Mouse (Mus musculus): ENCODE data around the gene Gm13420. TPM values are rescaled to one million over a fixed set of nuclear protein-coding genes. Genes with fewer than 3 reads are reported as not detected.

Gene Gm13420
- polyA plus RNA-seq, 1 experiment from 2014 or later, result 5.8 TPM

- no peak overlapping the region for H3K27ac ChIP-seq (replicated peaks)
- H3K9me3 ChIP-seq (ENCODE audit: control insufficient read depth, low read length), result no peaks in the 10 kb centered on the region
- no peaks in the 10 kb centered on the region for H3K27me3 ChIP-seq (ENCODE audit: control insufficient read depth, insufficient read depth, low read length)
- WGBS, result 93% methylated on average over 4 of the region's 4 CpGs
- no peaks in the 10 kb centered on the region for H3K4me1 ChIP-seq (replicated peaks; ENCODE audit: control insufficient read depth, insufficient read depth)
- peaks cover 10% of the 10 kb centered on the region; the same call in 1 of the 2 replicates for H3K36me3 ChIP-seq (ENCODE audit: control insufficient read depth, insufficient read depth, low read length)
- no peak overlapping the region for H3K9ac ChIP-seq (ENCODE audit: low read length)
- no peak overlapping the region for H3K4me3 ChIP-seq (ENCODE audit: low read depth, low read length)
- H3K4me2 ChIP-seq (replicated peaks; ENCODE audit: low read depth), result no peak overlapping the region
- ATAC-seq (ENCODE audit: low FRiP score, low TSS enrichment), result no peak
- DNase-seq (ENCODE audit: low spot score), result peak; percentile 41
- TF ChIP-seq CTCF (IDR thresholded peaks at IDR 0.05; ENCODE audit: low read depth), result peak; percentile 66
- no peak for TF ChIP-seq EP300 (optimal IDR thresholded peaks at IDR 0.05)
Observed at GRCm38 (mm10) chr2:29707731-29708130, 43.8 kb downstream of the Gm13420 start.

DNA sequence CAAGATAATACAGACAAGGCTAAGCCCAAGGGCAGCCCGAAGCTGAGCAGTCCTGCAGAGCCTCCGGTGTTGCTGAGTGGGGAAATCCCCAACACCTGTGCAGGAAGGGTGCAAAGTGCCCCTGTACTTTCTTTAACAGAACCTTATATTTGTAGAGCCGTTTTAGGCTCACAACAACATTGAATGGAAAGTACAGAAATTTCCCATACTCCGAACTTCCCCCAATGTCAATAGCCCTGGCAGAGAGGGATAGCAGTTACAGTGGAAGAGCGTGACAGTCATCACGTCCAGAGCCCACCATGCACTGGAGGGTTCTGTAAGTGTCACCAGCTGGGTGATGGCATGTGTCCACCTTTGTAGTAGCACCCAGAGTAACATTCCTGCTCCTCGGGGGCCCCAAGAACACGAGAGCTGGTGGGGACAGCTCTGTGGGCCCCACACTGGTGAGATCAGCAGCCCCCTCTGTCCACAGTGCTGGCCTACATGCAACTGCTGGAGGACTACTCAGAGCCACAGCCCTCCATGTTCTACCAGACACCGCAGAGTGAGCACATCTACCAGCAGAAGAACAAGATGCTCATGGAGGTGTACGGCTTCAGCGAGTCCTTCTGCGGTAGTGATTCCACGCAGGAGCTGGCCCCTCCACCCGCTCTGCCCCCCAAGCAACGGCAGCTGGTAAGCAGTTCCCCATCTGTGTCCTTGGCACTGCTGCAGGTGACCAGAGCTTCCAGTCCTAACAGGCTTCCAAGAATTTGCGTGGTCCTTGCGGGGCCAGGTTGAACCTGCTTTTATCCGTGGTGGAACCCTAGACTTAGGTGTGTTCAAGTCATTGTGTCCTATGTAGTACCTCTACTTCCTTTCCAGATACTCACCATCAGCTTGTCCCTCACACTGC lies 44.5 kb downstream of the Gm13420 start:
- Histone ChIP-seq H3K4me2 (replicated peaks; ENCODE audit: low read depth) (no peak overlapping the region), H3K27me3 (ENCODE audit: control insufficient read depth, insufficient read depth, low read length) (no peaks in the 10 kb centered on the region), H3K27ac (replicated peaks) (no peak overlapping the region), H3K9me3 (ENCODE audit: control insufficient read depth, low read length) (no peaks in the 10 kb centered on the region), H3K36me3 (ENCODE audit: control insufficient read depth, insufficient read depth, low read length) (peaks cover 10% of the 10 kb centered on the region; the same call in 1 of the 2 replicates), H3K9ac (ENCODE audit: low read length) (no peak overlapping the region), H3K4me1 (replicated peaks; ENCODE audit: control insufficient read depth, insufficient read depth) (no peaks in the 10 kb centered on the region), H3K4me3 (ENCODE audit: low read depth, low read length) (no peak overlapping the region)
- ATAC-seq (ENCODE audit: low FRiP score, low TSS enrichment) (no peak), DNase-seq (ENCODE audit: low spot score) (no peak)
- no peak for TF ChIP-seq CTCF (IDR thresholded peaks at IDR 0.05; ENCODE audit: low read depth)
- TF ChIP-seq EP300 (optimal IDR thresholded peaks at IDR 0.05), result no peak
- WGBS, result 90% methylated on average over 18 of the region's 18 CpGs

DNA sequence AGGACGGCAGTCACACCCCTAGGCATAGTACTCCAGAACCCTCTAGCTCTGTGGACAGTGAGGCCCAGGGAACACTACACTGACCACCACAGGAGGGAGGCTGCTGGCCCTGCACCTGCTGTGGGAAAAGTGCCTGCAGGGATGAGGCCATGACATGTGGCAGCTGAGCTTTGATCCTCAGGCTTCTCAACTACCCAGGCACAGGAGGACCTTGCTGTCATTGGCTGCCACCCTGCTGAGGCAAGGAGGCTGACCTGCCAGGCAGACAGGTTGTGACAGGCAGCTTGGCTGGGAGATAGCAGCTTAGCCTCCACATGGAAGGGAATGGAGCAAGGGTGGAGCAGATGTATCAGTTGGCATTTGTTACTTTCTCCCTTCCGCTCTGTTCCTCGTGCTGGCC lies 46.0 kb downstream of the Gm13420 start:
- Histone ChIP-seq H3K27me3 (ENCODE audit: control insufficient read depth, insufficient read depth, low read length) (no peaks in the 10 kb centered on the region), H3K36me3 (ENCODE audit: control insufficient read depth, insufficient read depth, low read length) (peaks cover 13% of the 10 kb centered on the region; the same call in 1 of the 2 replicates), H3K4me1 (replicated peaks; ENCODE audit: control insufficient read depth, insufficient read depth) (no peaks in the 10 kb centered on the region), H3K4me2 (replicated peaks; ENCODE audit: low read depth) (no peak overlapping the region), H3K9me3 (ENCODE audit: control insufficient read depth, low read length) (no peaks in the 10 kb centered on the region), H3K9ac (ENCODE audit: low read length) (no peak overlapping the region), H3K4me3 (ENCODE audit: low read depth, low read length) (no peak overlapping the region), H3K27ac (replicated peaks) (no peak overlapping the region)
- ATAC-seq (ENCODE audit: low FRiP score, low TSS enrichment), result no peak
- DNase-seq (ENCODE audit: low spot score), result no peak
- WGBS, result 71% methylated on average over 3 of the region's 3 CpGs
- TF ChIP-seq EP300 (optimal IDR thresholded peaks at IDR 0.05) (no peak), CTCF (IDR thresholded peaks at IDR 0.05; ENCODE audit: low read depth) (no peak)

- Histone ChIP-seq H3K36me3 (ENCODE audit: control insufficient read depth, insufficient read depth, low read length) (peaks cover 14% of the 10 kb centered on the region; the same call in 1 of the 2 replicates), H3K27ac (replicated peaks) (no peak overlapping the region; the same call in 1 of the 2 replicates), H3K27me3 (ENCODE audit: control insufficient read depth, insufficient read depth, low read length) (no peaks in the 10 kb centered on the region), H3K4me1 (replicated peaks; ENCODE audit: control insufficient read depth, insufficient read depth) (no peaks in the 10 kb centered on the region), H3K4me3 (ENCODE audit: low read depth, low read length) (no peak overlapping the region), H3K4me2 (replicated peaks; ENCODE audit: low read depth) (no peak overlapping the region), H3K9ac (ENCODE audit: low read length) (no peak overlapping the region), H3K9me3 (ENCODE audit: control insufficient read depth, low read length) (no peaks in the 10 kb centered on the region)
- WGBS, result 87% methylated on average over 9 of the region's 9 CpGs
- DNase-seq (ENCODE audit: low spot score) (no peak), ATAC-seq (ENCODE audit: low FRiP score, low TSS enrichment) (peak; percentile 34; the same call in 1 of the 2 replicates)
- TF ChIP-seq EP300 (optimal IDR thresholded peaks at IDR 0.05), result no peak
- no peak for TF ChIP-seq CTCF (IDR thresholded peaks at IDR 0.05; ENCODE audit: low read depth)
Observed at GRCm38 (mm10) chr2:29703104-29704081, 48.1 kb downstream of the Gm13420 start.

DNA sequence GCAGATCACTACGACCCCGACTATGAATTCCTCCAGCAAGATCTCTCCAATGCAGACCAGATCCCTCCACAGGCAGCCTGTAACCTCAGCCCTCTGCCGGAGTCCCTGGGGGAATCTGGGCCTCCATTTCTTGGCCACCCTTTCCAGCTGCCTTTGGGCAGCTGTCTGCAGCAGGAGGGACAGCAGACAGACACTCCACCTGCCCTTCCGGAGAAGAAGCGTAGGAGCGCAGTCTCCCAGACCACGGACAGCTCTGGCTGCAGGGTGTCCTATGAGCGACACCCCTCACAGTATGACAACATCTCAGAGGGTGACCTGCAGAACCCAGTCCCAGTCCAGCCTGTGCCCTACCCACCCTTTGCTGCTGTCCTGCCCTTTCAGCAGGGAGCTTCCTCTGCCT lies 49.3 kb downstream of the Gm13420 start:
- no peak overlapping the region for H3K27ac ChIP-seq (replicated peaks)
- H3K4me3 ChIP-seq (ENCODE audit: low read depth, low read length), result no peak overlapping the region
- DNase-seq (ENCODE audit: low spot score) (no peak), ATAC-seq (ENCODE audit: low FRiP score, low TSS enrichment) (no peak)
- H3K9me3 ChIP-seq (ENCODE audit: control insufficient read depth, low read length), result no peaks in the 10 kb centered on the region
- 86% methylated on average over 8 of the region's 8 CpGs for whole genome bisulfite sequencing
- no peaks in the 10 kb centered on the region for H3K4me1 ChIP-seq (replicated peaks; ENCODE audit: control insufficient read depth, insufficient read depth)
- H3K27me3 ChIP-seq (ENCODE audit: control insufficient read depth, insufficient read depth, low read length), result no peaks in the 10 kb centered on the region
- no peak overlapping the region for H3K4me2 ChIP-seq (replicated peaks; ENCODE audit: low read depth)
- H3K36me3 ChIP-seq (ENCODE audit: control insufficient read depth, insufficient read depth, low read length), result peaks cover 14% of the 10 kb centered on the region; the same call in 1 of the 2 replicates
- TF ChIP-seq EP300 (optimal IDR thresholded peaks at IDR 0.05) (no peak), CTCF (IDR thresholded peaks at IDR 0.05; ENCODE audit: low read depth) (no peak)
- no peak overlapping the region for H3K9ac ChIP-seq (ENCODE audit: low read length)
